Mouse (Mus musculus): Measurements from ENCODE around the gene Syngr4.

DNA sequence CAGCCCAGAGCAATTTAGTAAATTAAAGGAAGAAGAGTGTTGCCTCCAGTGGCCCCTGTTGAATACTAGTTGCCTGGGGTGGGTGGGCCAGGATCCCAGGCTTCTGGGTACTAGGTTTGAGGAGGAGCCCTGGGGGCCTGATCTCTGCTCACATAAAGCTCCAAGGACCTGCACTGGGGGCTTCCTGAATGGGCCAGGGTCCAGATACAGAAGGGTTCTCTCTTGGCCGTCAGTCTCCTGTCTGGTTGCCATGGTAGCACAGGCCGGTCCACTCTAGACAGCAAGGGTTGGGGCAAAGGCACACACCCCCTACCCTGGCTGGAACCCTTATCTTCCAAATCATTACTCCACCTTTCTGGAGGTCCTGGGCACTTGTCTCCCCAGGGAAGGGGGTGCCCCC, 28.6 kb downstream of the Syngr4 start:
- no peak for TF ChIP-seq CTCF (IDR thresholded peaks at IDR 0.05; ENCODE audit: control insufficient read depth, insufficient read depth, low read length)
- TF ChIP-seq POLR2A (IDR thresholded peaks at IDR 0.05; ENCODE audit: borderline replicate concordance, control insufficient read depth, low read depth, low read length), result no peak
